Mouse (Mus musculus) hindbrain, embryonic 16.5 days (tissue): ENCODE measurements around the gene Sox1. TPM values are rescaled to one million over a fixed set of nuclear protein-coding genes. Genes with fewer than 3 reads are reported as not detected.

ENCODE experiments used
- ATAC-seq: fragments of 200-750 bp; cut with Nextera tagmentation; 2 replicates; pipeline ENCODE4 v1.8.0; 2017; ENCODE audit warnings: moderate TSS enrichment, moderate library complexity
- H3K27ac ChIP-seq: fragments of 300-500 bp; sonication (generic); 2 replicates; pipeline ENCODE4 v1.5.1; 2014; ENCODE audit warnings: low read depth, mild to moderate bottlenecking, control low read depth, low read length, moderate library complexity
- H3K27me3 ChIP-seq: fragments of 300-500 bp; sonication (generic); replicated peaks from 2 replicates; pipeline ENCODE4 v1.6.1; 2014; ENCODE audit warnings: low read length; ENCODE audit not compliant: control insufficient read depth, insufficient read depth
- H3K36me3 ChIP-seq: fragments of 300-500 bp; sonication (generic); 2 replicates; pipeline ENCODE4 v1.6.1; 2014; ENCODE audit warnings: mild to moderate bottlenecking, low read length, moderate library complexity, mixed read lengths; ENCODE audit not compliant: control insufficient read depth, insufficient read depth
- H3K4me1 ChIP-seq: fragments of 300-500 bp; sonication (generic); 2 replicates; pipeline ENCODE4 v1.6.1; 2014; ENCODE audit warnings: low read depth, low read length; ENCODE audit not compliant: control insufficient read depth, insufficient read depth
- H3K4me2 ChIP-seq: fragments of 300-500 bp; sonication (generic); 2 replicates; pipeline ENCODE4 v1.6.1; 2014; ENCODE audit warnings: mild to moderate bottlenecking, low read length, control low read depth, moderate library complexity
- H3K4me3 ChIP-seq: fragments of 300-500 bp; sonication (generic); 2 replicates; pipeline ENCODE4 v1.5.1; 2014; ENCODE audit warnings: mild to moderate bottlenecking, low read length, control low read depth, moderate library complexity
- H3K9ac ChIP-seq: fragments of 300-500 bp; sonication (generic); 2 replicates; pipeline ENCODE4 v1.6.1; 2014; ENCODE audit warnings: low read depth, mild to moderate bottlenecking, control low read depth, low read length, moderate library complexity
- H3K9me3 ChIP-seq: fragments of 300-500 bp; sonication (generic); 2 replicates; pipeline ENCODE4 v1.6.1; 2014; ENCODE audit warnings: mild to moderate bottlenecking, low read length, moderate library complexity; ENCODE audit not compliant: control insufficient read depth
- WGBS: fragments of 180-500 bp; shearing (Covaris S2); extraction: QIAGEN DNeasy Blood & Tissue Kit; methylation state at CpG from one replicate; pipeline ENCODE4 v1.1.7; 2014; 5-methylcytosine and 5-hydroxymethylcytosine counted together
- polyA plus RNA-seq: library from polyadenylated mRNA; unstranded; fragments of >200 nt; fragmentation: Nextera tagmentation; extraction: Ambion mirVana; gene quantifications from 2 replicates; pipeline ENCODE4 v1.2.1, GENCODE M21; 2015

The Sox1 gene
- polyA plus RNA-seq, 1 experiment from 2014 or later, result 1.2 TPM

GRCm38 (mm10) chr8:12408020-12408419, 12.9 kb downstream of the Sox1 start:
- Histone ChIP-seq H3K4me2 (no peak overlapping the region), H3K4me3 (no peak overlapping the region), H3K27me3 (peaks cover 40% of the 10 kb centered on the region), H3K36me3 (no peaks in the 10 kb centered on the region), H3K9ac (no peak overlapping the region), H3K27ac (no peak overlapping the region), H3K4me1 (no peaks in the 10 kb centered on the region), H3K9me3 (no peaks in the 10 kb centered on the region)
- ATAC-seq, result no peak
- WGBS, result 16% methylated on average over 10 of the region's 10 CpGs

DNA sequence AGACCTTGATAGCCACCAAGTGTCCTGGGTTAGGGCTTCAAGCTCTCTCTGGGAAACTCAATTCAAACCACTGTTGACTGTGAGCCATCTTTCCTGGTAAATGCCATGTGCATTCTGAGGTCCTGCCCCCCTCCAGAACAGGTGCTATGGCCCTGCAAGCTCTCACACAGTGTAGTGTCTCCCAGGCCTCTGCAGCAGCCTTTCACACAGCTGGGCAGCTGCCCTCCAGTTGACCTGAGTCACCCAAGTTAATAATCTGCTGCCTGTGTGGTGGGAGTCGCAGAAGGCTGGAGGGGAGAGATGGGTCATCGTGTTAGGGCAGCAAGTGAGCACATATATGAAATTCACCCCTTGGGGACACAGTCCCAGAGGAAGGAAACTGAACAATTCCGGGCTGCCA, 14.9 kb downstream of the Sox1 start:
- Histone ChIP-seq H3K27me3 (peaks cover 26% of the 10 kb centered on the region), H3K4me3 (no peak overlapping the region), H3K27ac (no peak overlapping the region), H3K4me1 (no peaks in the 10 kb centered on the region), H3K36me3 (no peaks in the 10 kb centered on the region), H3K9me3 (no peaks in the 10 kb centered on the region), H3K9ac (no peak overlapping the region), H3K4me2 (no peak overlapping the region)
- 56% methylated on average over 3 of the region's 3 CpGs for WGBS
- no peak for ATAC-seq

GRCm38 (mm10) chr8:12417056-12417455, 22.0 kb downstream of the Sox1 start:
- 92% methylated on average over 2 of the region's 2 CpGs for WGBS

GRCm38 (mm10) chr8:12420537-12420936, 25.4 kb downstream of the Sox1 start:
- Histone ChIP-seq H3K4me2 (no peak overlapping the region), H3K27ac (no peak overlapping the region), H3K27me3 (peaks cover 9% of the 10 kb centered on the region), H3K9me3 (no peaks in the 10 kb centered on the region), H3K36me3 (no peaks in the 10 kb centered on the region), H3K9ac (no peak overlapping the region), H3K4me3 (no peak overlapping the region), H3K4me1 (no peaks in the 10 kb centered on the region)
- WGBS, result 86% methylated on average over 2 of the region's 2 CpGs
- ATAC-seq, result no peak

More at GRCm38 (mm10) chr8:12417056-12417455, 22.0 kb downstream of the Sox1 start:
- Histone ChIP-seq H3K4me2 (no peak overlapping the region), H3K36me3 (no peaks in the 10 kb centered on the region), H3K4me3 (no peak overlapping the region), H3K27me3 (no peaks in the 10 kb centered on the region), H3K4me1 (no peaks in the 10 kb centered on the region), H3K9ac (no peak overlapping the region), H3K27ac (no peak overlapping the region), H3K9me3 (no peaks in the 10 kb centered on the region)
- ATAC-seq, result no peak

DNA sequence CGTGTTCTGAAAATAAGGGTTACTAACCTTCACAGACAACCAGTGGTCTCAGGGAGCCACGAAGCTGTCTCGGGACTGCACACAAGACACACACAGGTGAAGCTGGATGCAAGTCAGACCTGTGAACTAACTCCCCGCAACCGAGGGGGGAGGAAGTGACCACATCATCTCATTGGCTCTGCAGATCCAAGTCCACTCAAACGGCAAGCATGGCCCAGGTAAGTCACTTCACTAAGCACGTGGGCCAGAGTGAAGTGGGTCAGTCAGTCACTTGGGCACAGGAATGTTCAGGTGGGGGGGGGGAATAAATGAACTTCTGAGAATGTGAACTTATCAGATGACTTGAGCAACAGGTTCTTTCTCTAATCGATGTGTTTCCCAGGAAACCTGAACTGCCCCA, 30.8 kb downstream of the Sox1 start:
- Histone ChIP-seq H3K9me3 (no peaks in the 10 kb centered on the region; the same call in 1 of the 2 replicates), H3K27me3 (peaks cover 47% of the 10 kb centered on the region), H3K36me3 (no peaks in the 10 kb centered on the region), H3K4me3 (no peak overlapping the region), H3K27ac (no peak overlapping the region), H3K4me1 (peaks cover 14% of the 10 kb centered on the region), H3K9ac (no peak overlapping the region), H3K4me2 (no peak overlapping the region)
- ATAC-seq, result no peak
- WGBS, result 92% methylated on average over 8 of the region's 8 CpGs

DNA sequence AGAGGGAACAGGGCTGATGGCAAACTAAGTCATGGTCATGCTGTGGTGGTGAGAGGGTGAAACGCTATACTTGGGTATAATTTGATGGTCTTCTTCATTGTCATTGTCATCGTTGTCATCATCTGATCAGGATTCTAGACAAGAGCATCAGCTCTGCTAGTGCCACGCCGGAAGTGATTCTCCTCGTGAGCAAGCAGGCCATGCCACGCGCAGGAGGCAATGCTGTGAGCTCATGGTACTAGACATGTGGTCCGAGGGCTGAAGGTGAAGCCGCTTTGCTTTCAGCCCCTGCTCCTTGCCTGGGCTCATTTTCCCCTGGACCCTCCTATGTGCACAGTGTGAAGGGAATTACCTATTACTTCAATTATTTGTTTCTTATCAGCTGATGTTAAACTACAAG, 32.3 kb downstream of the Sox1 start:
- Histone ChIP-seq H3K9me3 (no peaks in the 10 kb centered on the region; the same call in 1 of the 2 replicates), H3K27ac (no peak overlapping the region), H3K27me3 (peaks cover 52% of the 10 kb centered on the region), H3K4me2 (no peak overlapping the region), H3K9ac (no peak overlapping the region), H3K4me3 (no peak overlapping the region), H3K4me1 (peaks cover 20% of the 10 kb centered on the region), H3K36me3 (no peaks in the 10 kb centered on the region)
- WGBS, result 71% methylated on average over 9 of the region's 9 CpGs
- no peak for ATAC-seq

DNA sequence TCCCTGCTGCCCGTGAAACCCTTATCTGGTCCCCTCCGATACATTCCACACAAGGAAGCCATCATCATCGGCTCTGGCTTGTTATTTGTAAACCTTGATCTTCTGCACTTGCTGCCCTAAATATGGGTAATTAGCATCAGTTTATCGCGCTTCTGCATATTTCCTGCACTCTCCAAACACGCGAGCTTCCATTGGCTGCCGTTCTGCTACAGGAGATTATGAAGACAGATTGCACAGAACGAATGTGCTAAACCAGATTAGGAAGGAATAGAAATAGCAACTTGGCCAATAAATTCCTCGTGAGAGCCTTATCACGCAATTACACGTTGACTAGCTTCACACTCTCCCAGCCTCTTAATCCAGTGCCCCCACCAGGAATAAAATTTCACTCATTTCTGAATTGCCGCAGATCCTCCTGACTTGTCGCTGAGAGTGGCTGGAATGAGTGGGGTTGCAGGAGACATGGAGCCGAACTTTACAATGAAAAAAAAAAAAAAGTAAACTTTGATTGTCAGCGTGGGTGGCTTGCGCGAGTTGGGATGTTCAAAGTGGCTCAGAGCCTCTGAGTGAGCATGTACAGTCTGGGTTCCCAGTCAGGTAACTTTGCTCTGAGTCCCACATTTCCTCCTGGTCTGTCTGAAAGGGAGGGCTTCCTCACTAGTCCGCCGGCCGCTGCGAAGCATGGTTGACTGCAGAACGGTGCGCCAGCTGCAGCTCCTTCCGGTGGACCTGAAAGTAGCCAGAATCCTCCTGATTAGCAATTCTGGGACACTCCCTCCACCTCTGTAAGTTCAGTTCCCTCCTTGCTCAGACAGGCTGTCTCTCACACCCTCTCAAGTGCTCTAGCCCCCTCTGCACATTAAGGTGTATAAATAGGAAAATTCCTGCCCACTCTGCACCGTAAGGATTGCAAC, 33.0 kb downstream of the Sox1 start:
- Histone ChIP-seq H3K9me3 (no peaks in the 10 kb centered on the region; the same call in 1 of the 2 replicates), H3K27ac (no peak overlapping the region), H3K4me1 (peaks cover 20% of the 10 kb centered on the region), H3K4me2 (no peak overlapping the region), H3K4me3 (no peak overlapping the region), H3K36me3 (no peaks in the 10 kb centered on the region), H3K27me3 (peaks cover 59% of the 10 kb centered on the region), H3K9ac (no peak overlapping the region)
- WGBS, result 22% methylated on average over 26 of the region's 26 CpGs
- no peak for ATAC-seq

DNA sequence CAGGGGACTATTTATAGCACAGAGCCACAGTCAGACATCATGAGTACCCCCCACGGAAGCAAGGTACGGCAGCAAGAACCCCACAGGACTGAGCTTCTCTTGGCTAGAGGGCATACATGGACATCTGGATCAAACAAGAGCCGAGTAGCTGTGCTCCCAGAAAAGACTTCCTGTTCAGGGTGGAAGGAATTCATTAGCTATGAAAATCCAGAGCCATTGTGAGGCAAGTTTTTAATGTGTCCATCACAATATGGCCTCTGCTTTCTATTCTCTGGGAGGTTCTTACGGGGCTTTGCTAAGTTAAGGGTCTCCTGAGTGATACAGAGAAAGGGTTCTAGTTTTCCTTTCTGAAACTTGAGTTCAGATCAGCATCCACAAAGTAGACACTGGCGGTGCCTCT, 33.8 kb downstream of the Sox1 start:
- 17% methylated on average over 5 of the region's 5 CpGs for WGBS
- no peak overlapping the region for H3K4me2 ChIP-seq
- H3K4me1 ChIP-seq, result peaks cover 20% of the 10 kb centered on the region
- no peak overlapping the region for H3K27ac ChIP-seq
- H3K9me3 ChIP-seq, result no peaks in the 10 kb centered on the region; the same call in 1 of the 2 replicates
- H3K27me3 ChIP-seq, result peaks cover 63% of the 10 kb centered on the region
- H3K9ac ChIP-seq, result no peak overlapping the region
- H3K4me3 ChIP-seq, result no peak overlapping the region
- ATAC-seq, result no peak
- H3K36me3 ChIP-seq, result no peaks in the 10 kb centered on the region

DNA sequence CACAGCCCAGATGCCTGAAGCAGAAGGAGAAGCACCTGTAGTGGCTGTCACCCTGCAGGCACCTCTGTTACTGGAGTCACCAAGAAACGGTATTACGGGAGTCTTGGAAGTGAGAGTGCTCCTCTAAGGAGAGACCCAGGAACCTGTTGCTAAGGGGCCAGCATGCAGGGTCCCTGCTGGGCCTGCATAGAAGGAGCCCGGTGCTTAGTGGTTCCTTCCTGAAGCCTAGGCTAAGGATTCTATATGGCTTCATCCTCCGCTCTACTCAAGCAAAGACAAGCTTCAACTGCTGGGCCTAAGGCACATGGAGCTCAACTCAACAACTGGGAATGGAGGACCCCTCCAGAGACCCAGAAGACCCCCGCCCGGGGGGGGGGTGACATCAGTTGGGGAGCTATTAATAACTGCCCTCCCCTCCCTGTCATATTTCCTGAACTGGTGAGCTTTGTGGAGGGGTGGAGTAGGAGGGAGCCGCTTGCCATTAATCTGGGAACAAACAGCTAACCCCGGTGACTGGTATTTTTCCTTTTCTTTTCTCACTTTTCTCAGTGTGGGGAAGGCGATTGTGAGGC, 34.6 kb downstream of the Sox1 start:
- Histone ChIP-seq H3K9ac (no peak overlapping the region), H3K4me1 (peaks cover 20% of the 10 kb centered on the region), H3K4me3 (no peak overlapping the region), H3K9me3 (no peaks in the 10 kb centered on the region; the same call in 1 of the 2 replicates), H3K27me3 (peaks cover 61% of the 10 kb centered on the region), H3K36me3 (no peaks in the 10 kb centered on the region), H3K4me2 (no peak overlapping the region), H3K27ac (peak overlapping the region; percentile 72)
- WGBS, result 2% methylated on average over 9 of the region's 9 CpGs
- 0 out of 2 replicates have a peak, but pooled peaks have one; percentile 2 for ATAC-seq
